Mouse (Mus musculus) large intestine, adult 2 months (tissue): Measurements from ENCODE around the gene Pah. TPM values are rescaled to one million over a fixed set of nuclear protein-coding genes. Genes with fewer than 3 reads are reported as not detected.

ENCODE experiments used
- DNase-seq: peaks from one replicate; pipeline ENCODE4 v3.0.0-alpha.2; 2012; ENCODE audit warnings: low read depth, low spot score
- WGBS: fragments of 180-500 bp; shearing (Covaris S2); methylation state at CpG from one replicate; pipeline ENCODE4 v1.1.7; 2018; 5-methylcytosine and 5-hydroxymethylcytosine counted together
- polyA plus RNA-seq: library from polyadenylated mRNA; depleted of rRNA; stranded (reverse); fragments of >200 nt; gene quantifications from 2 replicates; pipeline ENCODE4 v1.2.3, GENCODE M21; 2012; rRNA removed

Pah gene
- polyA plus RNA-seq, 1 experiment: not detected

DNA sequence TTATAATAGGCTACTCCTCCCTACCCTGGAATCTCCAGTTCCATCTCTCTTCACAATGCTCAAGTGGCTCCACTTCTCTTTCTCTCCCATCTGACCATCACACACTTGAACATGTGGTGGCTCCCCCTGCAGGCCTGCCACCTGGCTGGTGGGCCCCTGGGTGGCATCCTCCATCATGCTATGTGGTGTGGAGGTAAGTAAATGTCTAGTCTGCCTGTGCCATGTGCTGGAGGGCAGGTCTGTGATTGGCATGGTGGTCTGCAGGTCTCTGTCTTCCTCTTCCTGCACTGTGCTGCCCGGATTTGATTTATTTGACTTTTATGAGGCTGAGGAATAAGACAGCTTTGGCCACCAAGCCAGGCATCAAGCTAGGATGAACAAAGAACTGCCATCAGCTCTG is 103.6 kb downstream of the Pah start:
- no peak for DNase-seq
- WGBS: 50% methylated on average over 1 of the region's 1 CpGs

Other genes with a start within 250 kb of the Pah start
- 0.40 and 0.64 TPM in 2 replicates for gene Ascl1, start 28.1 kb upstream of the Pah start, polyA plus RNA-seq